Comparison of ENCODE assay signal across 10 mouse cellular contexts in genomic region chr14:54912109-54912850, GRCm38 (mm10). TPM values are rescaled to one million over a fixed set of nuclear protein-coding genes. Genes with fewer than 3 reads are reported as not detected.
DNase-seq lines count a peak whose midpoint lies in the region; ATAC-seq lines count a peak whose summit lies in the region.
"Had no signal": no experiment of that assay in that cellular context is flagged by ENCODE, and none has a peak within 500 bp of the region (broad histone marks: within the 10 kb centered on the region; RNA-seq: fewer than 3 reads in every experiment).

No protein-coding gene starts in this region.

- peak overlapping the region; percentile 98 for H3K4me3 ChIP-seq in hindbrain, embryonic 10.5 days
- H3K4me3 ChIP-seq in midbrain, embryonic 12.5 days, result peak overlapping the region; percentile 97

- H3K4me1 ChIP-seq in hindbrain, embryonic 10.5 days (replicated peaks), result peaks cover 52% of the 10 kb centered on the region
- H3K4me1 ChIP-seq in midbrain, embryonic 12.5 days, result peaks cover 20% of the 10 kb centered on the region

- 3% methylated on average over 69 of the region's 69 CpGs for WGBS in hindbrain, embryonic 10.5 days
- WGBS in midbrain, embryonic 12.5 days, result 2% methylated on average over 62 of the region's 69 CpGs

- H3K9ac ChIP-seq in midbrain, embryonic 12.5 days (replicated peaks), result peak overlapping the region; percentile 98

- H3K9me3 ChIP-seq in hindbrain, embryonic 10.5 days, result no peaks in the 10 kb centered on the region
- H3K9me3 ChIP-seq in midbrain, embryonic 12.5 days, result no peaks in the 10 kb centered on the region

- H3K27ac ChIP-seq in hindbrain, embryonic 10.5 days, result peak overlapping the region; percentile 96
- peak overlapping the region; percentile 86 for H3K27ac ChIP-seq in midbrain, embryonic 12.5 days (replicated peaks)

- H3K36me3 ChIP-seq in hindbrain, embryonic 10.5 days, result peaks cover 56% of the 10 kb centered on the region
- peaks cover 51% of the 10 kb centered on the region for H3K36me3 ChIP-seq in midbrain, embryonic 12.5 days

- ATAC-seq in midbrain, embryonic 12.5 days (ENCODE audit: low FRiP score, low read depth), result peak; percentile 75

- peak overlapping the region; percentile 99 for H3K4me2 ChIP-seq in midbrain, embryonic 12.5 days (replicated peaks)

- no peaks in the 10 kb centered on the region for H3K27me3 ChIP-seq in hindbrain, embryonic 10.5 days (ENCODE audit: insufficient read depth, poor library complexity, severe bottlenecking)
- no peaks in the 10 kb centered on the region for H3K27me3 ChIP-seq in midbrain, embryonic 12.5 days

- peak; percentile 92 for DNase-seq in heart, adult 11 months
- DNase-seq in heart, adult 18-20 months, result no peak
- peak; percentile 20 for DNase-seq in thymus, postnatal 0 days (ENCODE audit: low spot score)
- no peak for DNase-seq in thymus, postnatal 10 days (ENCODE audit: low spot score in 2 of 2)
- DNase-seq in hindbrain, embryonic 10.5 days (ENCODE audit: low spot score), result peak; percentile 39
- DNase-seq in natural killer cell, adult 2 months (ENCODE audit: low spot score in 2 of 2), result no peak
- no peak for DNase-seq in urinary bladder, postnatal 25 days (ENCODE audit: low spot score)

RNA-seq across cellular contexts. Expression of gene Slc22a17, which starts 0.7 kb away (rescaled TPM):
- 1 to 10 TPM; 1.9 to 2.5 TPM for total RNA-seq in heart, adult 18-20 months (2021)
- 4.1 and 4.3 TPM in 2 replicates for polyA plus RNA-seq in thymus, postnatal 0 days (2015; fragmentation: Nextera tagmentation; extraction: Ambion mirVana)
- 45.2 and 62.5 TPM in 2 replicates for polyA plus RNA-seq in hindbrain, embryonic 10.5 days (2016; fragmentation: Nextera tagmentation; extraction: Ambion mirVana)
- 110 and 125 TPM in 2 replicates for polyA plus RNA-seq in midbrain, embryonic 12.5 days (2016; fragmentation: Nextera tagmentation; extraction: Ambion mirVana)

RNA-seq across cellular contexts. Expression of gene Efs, which starts 13.6 kb away (rescaled TPM):
- total RNA-seq in heart, adult 18-20 months (2021), result 1 to 10 TPM; 1.7 to 2.0 TPM
- polyA plus RNA-seq in thymus, postnatal 0 days (2015; fragmentation: Nextera tagmentation; extraction: Ambion mirVana), result 8.2 and 9.2 TPM in 2 replicates
- polyA plus RNA-seq in hindbrain, embryonic 10.5 days (2016; fragmentation: Nextera tagmentation; extraction: Ambion mirVana), result 36.5 and 40.0 TPM in 2 replicates
- polyA plus RNA-seq in midbrain, embryonic 12.5 days (2016; fragmentation: Nextera tagmentation; extraction: Ambion mirVana), result 36.0 and 38.6 TPM in 2 replicates
- total RNA-seq: hematopoietic stem cell, adult 5-6 weeks; MEL had no signal

RNA-seq across cellular contexts. Expression of gene Pabpn1, which starts 20.0 kb away (rescaled TPM):
- total RNA-seq in heart, adult 18-20 months (2021), result 10 to 100 TPM; 39.1 to 46.9 TPM
- polyA plus RNA-seq in thymus, postnatal 0 days (2015; fragmentation: Nextera tagmentation; extraction: Ambion mirVana), result 91.7 and 109 TPM in 2 replicates
- 160 TPM in 2 replicates for polyA plus RNA-seq in hindbrain, embryonic 10.5 days (2016; fragmentation: Nextera tagmentation; extraction: Ambion mirVana)
- polyA plus RNA-seq in midbrain, embryonic 12.5 days (2016; fragmentation: Nextera tagmentation; extraction: Ambion mirVana), result 199 and 238 TPM in 2 replicates

RNA-seq across cellular contexts. Expression of gene Il25, which starts 20.2 kb away (rescaled TPM):
- total RNA-seq in heart, adult 18-20 months (2021), result not detected
- polyA plus RNA-seq in thymus, postnatal 0 days (2015; fragmentation: Nextera tagmentation; extraction: Ambion mirVana), result not detected in 2 replicates
- polyA plus RNA-seq in hindbrain, embryonic 10.5 days (2016; fragmentation: Nextera tagmentation; extraction: Ambion mirVana), result 0.24 TPM in 1 of 2 replicates, not detected in the other
- not detected in 2 replicates for polyA plus RNA-seq in midbrain, embryonic 12.5 days (2016; fragmentation: Nextera tagmentation; extraction: Ambion mirVana)
- total RNA-seq: hematopoietic stem cell, adult 5-6 weeks; MEL had no signal

RNA-seq across cellular contexts. Expression of gene Cmtm5, which starts 23.8 kb away (rescaled TPM):
- under 1 TPM in 1 of 2 experiments, not detected in 1; 0.44 TPM for total RNA-seq in heart, adult 18-20 months (2021)
- polyA plus RNA-seq in thymus, postnatal 0 days (2015; fragmentation: Nextera tagmentation; extraction: Ambion mirVana), result 0.22 TPM in 1 of 2 replicates, not detected in the other
- 0.78 and 2.9 TPM in 2 replicates for polyA plus RNA-seq in hindbrain, embryonic 10.5 days (2016; fragmentation: Nextera tagmentation; extraction: Ambion mirVana)
- 1.2 and 2.2 TPM in 2 replicates for polyA plus RNA-seq in midbrain, embryonic 12.5 days (2016; fragmentation: Nextera tagmentation; extraction: Ambion mirVana)
- total RNA-seq: hematopoietic stem cell, adult 5-6 weeks; MEL had no signal

Comparison
In these comparisons a context has a peak if more than half of its experiments do, and no peak if none do; other contexts are left out.
1. DNase-seq: peak in heart, adult 11 months (single experiment), thymus, postnatal 0 days (single experiment) and hindbrain, embryonic 10.5 days (single experiment); none in heart, adult 18-20 months (0 of 2), thymus, postnatal 10 days (0 of 2), natural killer cell, adult 2 months (0 of 2) and urinary bladder, postnatal 25 days (single experiment).